Mouse (Mus musculus): Measurements from ENCODE around the gene Pip4k2b.
"Not testable (repeated sequence)": the region's sequence is repeated elsewhere in the genome, so short reads cannot be mapped to it uniquely, and the experiment has no call there.

Gene Pip4k2b

DNA sequence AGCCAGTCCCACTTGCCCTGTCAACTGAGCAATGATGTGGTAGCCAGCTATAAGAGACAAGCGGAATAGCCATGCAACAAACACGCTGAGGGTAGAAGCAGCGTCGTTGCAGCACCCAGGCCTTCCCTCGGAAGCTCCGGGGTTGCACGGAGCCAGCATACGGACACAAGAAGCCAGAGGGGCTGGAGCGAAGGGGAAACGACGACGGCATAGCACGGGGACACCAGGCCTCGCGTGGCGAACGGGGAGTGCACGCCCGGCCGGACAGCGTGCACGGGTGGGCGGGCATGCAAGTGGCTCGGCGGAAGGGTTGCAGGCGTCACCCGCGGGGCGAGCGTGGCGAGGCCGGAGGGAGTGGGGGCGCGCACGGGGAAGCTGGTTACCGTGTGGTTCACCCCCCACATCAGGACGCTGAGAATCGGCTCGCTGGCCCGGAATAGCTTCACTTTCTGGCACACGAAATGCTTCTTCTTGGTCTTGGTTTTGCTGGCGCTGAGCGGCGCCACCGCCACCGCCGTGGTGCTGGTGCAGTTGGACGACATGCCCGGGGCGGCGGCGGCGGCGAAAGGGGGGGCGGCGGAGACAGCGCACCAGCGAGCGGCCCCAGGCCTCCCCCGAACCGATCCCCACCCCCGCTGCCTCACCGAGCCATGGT lies at the start of gene Pip4k2b:
Pip4k2b (minus strand) TSS at position 642 of the 655 bp plus-strand sequence.
- in situ Hi-C loops (cut with MboI, MseI) = loop anchor here (5.0 kb wide), 1 partner anchor 42 kb away; the partner anchor contains the start of genes Pcgf2 and Psmb3

DNA sequence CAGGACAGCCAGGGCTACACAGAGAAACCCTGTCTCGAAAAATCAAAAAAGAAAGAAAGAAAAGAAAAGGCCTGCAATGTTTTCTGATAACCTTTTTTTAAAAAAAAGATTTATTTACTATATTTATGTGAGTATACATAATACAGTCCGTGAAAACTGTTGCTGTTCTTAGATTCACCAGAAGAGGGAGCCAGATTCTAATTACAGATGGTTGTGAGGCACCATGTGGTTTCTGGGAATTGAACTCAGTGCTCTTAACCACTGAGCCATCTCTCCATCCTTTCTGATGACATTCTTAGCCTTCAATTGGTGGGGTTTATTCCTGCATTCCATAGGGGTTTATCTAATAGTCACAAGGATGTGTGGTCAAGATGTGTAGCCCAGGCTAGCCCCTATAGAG lies 48.7 kb upstream of the Pip4k2b start:
- in situ Hi-C loops (cut with MboI, MseI) = no loop called here

DNA sequence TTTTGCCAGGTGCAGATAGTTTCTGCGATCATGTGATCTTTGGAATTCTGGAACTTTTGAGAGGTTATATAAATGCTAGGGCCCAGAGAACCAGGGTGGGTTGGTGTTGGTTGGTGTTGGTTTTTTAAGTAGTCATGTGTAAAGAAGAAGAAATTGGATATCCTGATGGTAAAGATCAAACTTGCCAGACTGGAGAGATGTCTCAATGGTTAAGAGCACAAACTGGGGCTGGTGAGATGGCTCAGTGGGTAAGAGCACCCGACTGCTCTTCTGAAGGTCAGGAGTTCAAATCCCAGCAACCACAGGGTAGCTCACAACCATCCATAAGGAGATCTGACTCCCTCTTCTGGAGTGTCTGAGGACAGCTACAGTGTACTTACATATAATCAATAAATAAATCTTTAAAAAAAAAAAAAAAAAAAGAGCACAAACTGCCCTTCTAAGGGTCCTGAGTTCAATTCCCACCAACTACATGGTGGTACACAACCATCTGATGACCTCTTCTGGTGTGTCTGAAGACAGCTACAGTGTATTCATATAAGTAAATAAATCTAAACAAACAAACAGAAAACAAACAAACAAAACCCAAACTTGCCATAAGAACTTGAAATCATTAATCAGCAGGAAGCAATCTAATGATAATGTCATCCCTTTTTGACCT lies 46.4 kb upstream of the Pip4k2b start:
- in situ Hi-C loops (cut with MboI, MseI) = not testable (repeated sequence)

GRCm38 (mm10) chr11:97789727-97790126 lies 45.2 kb upstream of the Pip4k2b start:
- in situ Hi-C loops (cut with MboI, MseI) = no loop called here

DNA sequence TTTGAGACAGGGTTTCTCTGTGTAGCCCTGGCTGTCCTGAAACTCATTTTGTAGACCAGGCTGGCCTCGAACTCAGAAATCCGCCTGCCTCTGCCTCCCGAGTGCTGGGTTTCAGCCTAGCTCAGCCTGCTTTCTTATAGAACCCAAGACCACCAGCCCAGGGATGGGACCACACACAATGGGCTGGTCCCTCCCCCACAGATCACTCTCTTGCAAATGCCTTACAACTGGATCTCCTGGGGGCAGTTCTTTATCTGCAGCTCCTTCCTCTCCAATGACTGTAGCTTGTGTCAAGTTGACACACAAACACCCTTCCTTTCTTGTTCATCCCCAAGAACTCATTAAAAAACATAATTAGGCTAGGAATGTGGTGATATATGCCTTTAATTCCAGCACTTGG lies 43.5 kb upstream of the Pip4k2b start:
- in situ Hi-C loops (cut with MboI, MseI) = no loop called here

- in situ Hi-C loops (cut with MboI, MseI) = no loop called here
These were observed 38.0 kb upstream of the Pip4k2b start for GRCm38 (mm10) chr11:97782564-97782895.

GRCm38 (mm10) chr11:97781832-97782563 lies 37.5 kb upstream of the Pip4k2b start, which contains the start of gene Rpl23:
Rpl23 (minus strand) TSS chr11:97782437.
- in situ Hi-C loops (cut with MboI, MseI) = no loop called here

- in situ Hi-C loops (cut with MboI, MseI) = no loop called here
These were observed 37.0 kb upstream of the Pip4k2b start for GRCm38 (mm10) chr11:97781478-97781831.

DNA sequence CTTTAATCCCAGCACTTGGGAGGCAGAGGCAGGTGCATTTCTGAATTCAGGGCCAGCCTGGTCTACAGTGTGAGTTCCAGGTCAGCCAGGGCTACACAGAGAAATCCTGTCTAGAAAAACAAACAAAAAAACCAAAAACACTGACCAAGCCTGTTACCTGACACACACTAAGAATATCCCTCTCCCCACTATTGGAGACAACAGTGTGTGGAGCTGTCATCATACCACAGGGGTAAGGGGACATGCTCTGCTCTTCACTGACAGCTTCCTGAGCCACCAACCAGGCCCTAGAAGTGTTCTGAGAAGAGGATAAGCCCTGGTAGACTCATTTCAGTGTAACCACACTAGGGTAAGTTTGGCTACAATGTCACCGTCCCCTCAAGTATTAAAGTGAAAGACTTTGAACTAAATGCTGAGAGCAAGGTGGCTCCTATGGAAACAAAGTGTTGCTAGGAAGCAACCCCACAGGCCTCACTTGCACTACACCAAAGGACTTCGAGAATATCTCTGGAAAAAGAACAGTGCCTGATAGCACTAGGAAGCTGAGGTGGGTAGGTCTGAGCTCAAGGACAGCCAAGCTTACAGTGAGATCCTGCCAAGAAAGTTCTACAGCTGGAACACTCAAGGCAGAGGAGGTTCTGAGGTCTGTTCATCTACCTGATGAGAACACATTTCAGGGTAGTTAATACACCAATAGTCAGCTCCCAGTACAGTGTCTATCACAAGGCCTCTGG lies 35.6 kb upstream of the Pip4k2b start:
- in situ Hi-C loops (cut with MboI, MseI) = no loop called here

DNA sequence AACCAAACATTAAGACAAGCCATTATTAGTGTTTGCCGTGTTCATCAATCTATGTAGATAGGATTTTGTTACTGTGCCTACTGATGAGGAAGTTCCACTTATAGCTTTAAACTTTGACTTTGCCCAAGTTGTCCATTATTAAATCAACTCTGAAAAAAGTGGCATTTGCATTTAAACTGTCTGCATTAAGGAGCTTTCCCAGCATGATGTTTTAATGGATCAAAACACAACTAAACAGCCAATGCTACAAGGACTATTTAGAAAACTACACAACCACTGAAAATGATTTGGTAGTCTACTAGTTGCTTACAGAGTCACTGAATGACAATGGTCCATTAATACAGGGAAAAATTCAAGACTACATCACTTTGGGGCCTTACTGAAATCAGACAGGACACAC lies 34.4 kb upstream of the Pip4k2b start:
- in situ Hi-C loops (cut with MboI, MseI) = no loop called here

GRCm38 (mm10) chr11:97777129-97777529 lies 32.6 kb upstream of the Pip4k2b start:
- in situ Hi-C loops (cut with MboI, MseI) = no loop called here

GRCm38 (mm10) chr11:97776497-97777128 lies 32.1 kb upstream of the Pip4k2b start:
- in situ Hi-C loops (cut with MboI, MseI) = no loop called here

DNA sequence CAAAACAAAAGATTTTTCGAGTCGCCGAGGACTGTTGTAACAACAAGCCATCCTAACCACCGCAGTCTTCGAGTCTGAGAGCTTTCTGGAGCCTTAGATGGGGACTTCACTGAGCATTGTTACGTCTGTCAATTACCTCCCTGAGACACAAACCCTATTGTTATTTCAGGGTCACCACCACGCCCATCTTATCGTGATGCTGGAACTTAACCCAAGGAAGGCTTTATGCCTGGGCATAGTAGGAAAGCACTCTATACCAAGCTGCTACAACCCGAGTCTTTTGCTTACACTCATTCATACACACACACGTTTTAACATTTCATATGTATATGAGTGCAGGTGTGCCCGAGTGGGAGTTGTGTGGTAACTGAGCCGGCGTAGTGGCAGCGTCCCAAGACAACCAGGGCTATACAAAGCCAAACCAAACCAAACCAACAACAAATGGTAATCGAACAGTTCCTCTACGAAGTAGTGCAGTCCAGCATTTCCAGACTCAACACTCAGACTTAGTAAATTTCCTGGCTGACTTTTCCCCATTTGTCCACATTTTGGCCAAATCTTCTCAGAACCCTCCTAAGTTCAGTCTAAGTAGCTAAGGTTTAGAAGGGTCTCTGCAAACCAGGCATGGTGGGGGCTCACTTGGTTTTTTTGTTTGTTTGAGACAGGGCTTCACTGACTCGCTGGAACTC lies 31.4 kb upstream of the Pip4k2b start, which contains the start of gene 1700001P01Rik:
1700001P01Rik (minus strand) TSS at position 111 of the 689 bp plus-strand sequence.
- in situ Hi-C loops (cut with MboI, MseI) = no loop called here

DNA sequence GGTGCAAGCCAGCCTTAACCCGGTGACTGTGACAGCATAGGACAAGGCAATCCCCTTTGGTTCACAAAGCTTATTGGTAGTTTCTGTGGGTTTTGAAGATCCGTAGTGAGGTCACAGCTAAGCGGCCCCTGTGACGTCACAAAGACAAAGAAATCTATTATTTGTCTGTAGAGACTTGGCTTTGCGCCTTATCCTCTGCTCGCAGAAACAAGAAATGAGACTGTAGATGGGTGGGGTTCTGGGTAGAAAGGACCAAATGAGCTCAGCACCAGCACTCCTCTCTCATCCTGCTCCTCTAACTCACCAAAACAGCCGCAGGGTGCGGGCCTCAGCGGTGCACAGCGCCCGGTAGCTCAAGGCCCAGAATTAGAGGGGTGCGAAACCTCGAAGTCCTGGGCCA lies 30.7 kb upstream of the Pip4k2b start:
- in situ Hi-C loops (cut with MboI, MseI) = no loop called here

DNA sequence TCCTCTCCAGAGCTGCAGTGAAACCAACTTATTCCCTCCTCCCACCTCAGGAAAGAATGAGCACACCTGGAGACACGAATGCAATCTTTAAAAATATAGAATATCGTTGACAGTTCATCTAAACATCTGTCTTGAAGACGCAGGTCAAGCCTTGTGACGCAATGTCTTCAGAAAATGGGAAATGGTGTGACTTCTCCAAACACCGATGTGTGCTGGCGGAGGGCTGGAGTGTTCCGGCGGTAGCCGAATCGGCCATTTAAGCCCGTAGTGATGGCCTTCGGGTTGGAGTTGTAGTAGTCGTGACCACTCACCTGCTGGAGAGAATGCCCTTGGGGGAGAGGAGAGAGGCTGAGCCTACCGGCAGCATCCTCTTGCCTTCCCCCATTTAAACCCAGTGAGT lies 26.9 kb upstream of the Pip4k2b start:
- in situ Hi-C loops (cut with MboI, MseI) = no loop called here

DNA sequence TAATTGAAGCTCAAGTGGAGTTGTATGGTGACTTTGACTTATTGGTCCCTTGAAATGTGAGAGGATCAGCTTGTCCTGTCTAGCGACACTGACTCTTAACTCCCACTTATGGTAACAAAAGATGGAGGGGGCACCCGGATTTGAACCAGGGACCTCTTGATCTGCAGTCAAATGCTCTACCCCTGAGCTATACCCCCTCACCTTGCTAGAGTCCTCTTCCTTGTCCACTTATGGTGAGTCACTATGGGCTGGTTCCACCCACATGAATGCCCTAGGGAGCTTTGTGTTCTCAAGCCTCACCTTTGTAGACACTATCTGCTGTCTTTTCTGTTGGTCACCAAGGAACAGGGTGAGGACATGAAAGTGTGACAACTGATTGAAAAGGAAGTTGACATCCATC lies 25.2 kb upstream of the Pip4k2b start:
- in situ Hi-C loops (cut with MboI, MseI) = no loop called here

DNA sequence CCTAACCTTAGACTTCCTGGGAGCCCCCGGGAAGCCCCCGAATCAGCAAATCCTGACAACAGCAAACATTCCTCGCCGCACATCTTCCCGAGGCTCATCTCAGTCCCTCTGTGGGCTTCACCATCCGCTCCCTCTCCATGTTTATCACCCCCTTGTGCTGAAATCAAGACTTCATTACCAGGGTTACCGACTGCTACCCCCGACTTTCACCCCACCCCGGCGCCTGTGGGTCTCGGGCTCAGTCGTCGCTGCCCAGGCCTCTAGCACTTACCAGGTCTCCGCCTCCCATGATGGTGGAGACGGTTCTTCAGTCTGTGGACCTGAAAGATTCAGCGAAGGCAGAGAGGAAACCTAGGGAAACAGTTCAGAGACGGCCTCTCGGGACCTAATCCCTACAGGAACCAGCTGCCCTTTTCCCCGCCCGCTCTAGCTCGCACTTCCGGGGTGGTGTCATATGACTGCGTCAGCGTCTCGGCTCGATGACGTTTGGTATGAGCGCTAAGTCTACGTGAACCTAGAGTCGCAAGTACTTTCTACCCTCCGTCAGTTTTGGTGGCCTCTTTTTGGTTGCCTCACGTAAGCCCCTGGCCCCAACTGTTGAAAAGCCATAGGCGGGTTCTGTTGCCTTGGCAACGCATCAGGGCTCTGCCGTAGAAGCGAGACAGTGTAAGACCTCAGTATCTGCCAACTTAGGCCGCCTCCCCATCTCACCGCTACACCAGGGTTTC lies 21.8 kb upstream of the Pip4k2b start, which contains the start of gene Cwc25:
Cwc25 (minus strand) TSS at position 403 of the 728 bp plus-strand sequence.
- in situ Hi-C loops (cut with MboI, MseI) = no loop called here

DNA sequence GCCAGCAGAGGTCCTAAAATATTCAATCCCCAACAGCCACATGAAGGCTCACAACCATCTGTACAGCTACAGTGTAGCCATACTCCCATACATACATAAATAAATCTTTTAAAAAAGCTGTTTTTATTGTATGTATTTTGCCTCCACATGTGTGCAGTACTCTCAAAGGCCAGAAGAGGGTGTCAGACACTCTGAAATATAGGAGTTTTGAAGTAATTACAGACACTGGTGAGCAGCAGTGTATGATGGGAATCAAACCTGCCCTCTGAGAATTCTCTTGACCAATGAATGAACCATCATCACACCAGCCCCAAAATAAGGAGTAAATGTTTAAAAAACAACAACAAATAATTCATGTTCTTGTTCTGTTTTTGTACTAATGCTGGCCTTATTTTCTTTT lies 17.1 kb upstream of the Pip4k2b start:
- in situ Hi-C loops (cut with MboI, MseI) = no loop called here

- in situ Hi-C loops (cut with MboI, MseI) = no loop called here
These were observed 14.4 kb upstream of the Pip4k2b start for GRCm38 (mm10) chr11:97758942-97759341.

DNA sequence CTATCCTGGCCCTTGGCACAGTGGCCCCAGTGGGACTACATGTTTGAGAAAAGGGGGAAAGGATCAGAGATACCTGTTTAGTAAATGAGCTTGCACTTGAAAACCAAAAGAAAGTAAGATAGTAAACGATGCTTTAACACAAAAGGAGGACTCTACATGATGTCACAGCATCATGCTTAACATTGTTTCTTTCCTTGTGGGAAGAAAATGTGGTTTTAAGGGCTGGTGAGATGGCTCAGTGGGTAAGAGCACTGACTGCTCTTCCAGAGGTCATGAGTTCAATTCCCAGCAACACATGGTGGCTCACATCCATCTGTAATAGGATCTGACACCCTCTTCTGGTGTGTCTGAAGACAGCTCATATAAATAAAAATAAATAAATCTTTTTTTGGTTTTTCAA lies 13.6 kb upstream of the Pip4k2b start:
- in situ Hi-C loops (cut with MboI, MseI) = no loop called here
